Mouse (Mus musculus) heart, postnatal 10 days (tissue): ENCODE data around the gene Acot4. TPM values are rescaled to one million over a fixed set of nuclear protein-coding genes. Genes with fewer than 3 reads are reported as not detected.
A peak's percentile ranks its signal among the peaks of the same experiment; 100 is the strongest.
"Not testable (repeated sequence)": the region's sequence is repeated elsewhere in the genome, so short reads cannot be mapped to it uniquely, and the experiment has no call there.

ENCODE experiments used
- DNase-seq, 2 experiments: peaks; one replicate each; pipeline ENCODE4 v3.0.0; 2021
- intact Hi-C: fragments of 180-260 bp; cut with DNase I; formaldehyde crosslinking; loops from one replicate; pipeline ENCODE4 v1.15.1; 2025
- total RNA-seq, 2 experiments: library from RNA; stranded (reverse); gene quantifications; 2 replicates each; pipeline ENCODE4 v1.2.3; 2021

The Acot4 gene
- total RNA-seq, 2 experiments from 2014 or later = 1.6 to 2.0 TPM

- no peak for DNase-seq
- intact Hi-C loops = no loop called here
Measured at GRCm38 (mm10) chr12:84068986-84069385, 30.8 kb downstream of the Acot4 start, which contains the start of gene Acot5. Gene Acot5, plus strand, starts transcription at chr12:84069325.

- DNase-seq = peak; percentile 41 to 57
- intact Hi-C loops = not testable (repeated sequence)
Measured at GRCm38 (mm10) chr12:84069582-84069981, 31.4 kb downstream of the Acot4 start.

GRCm38 (mm10) chr12:84071696-84072095, 33.5 kb downstream of the Acot4 start:
- no peak for DNase-seq
- intact Hi-C loops = no loop called here

- DNase-seq = no peak
- intact Hi-C loops = no loop called here
Measured at GRCm38 (mm10) chr12:84077371-84077990, 39.3 kb downstream of the Acot4 start.

GRCm38 (mm10) chr12:84083842-84084241, 45.7 kb downstream of the Acot4 start:
- no peak for DNase-seq
- intact Hi-C loops = no loop called here

GRCm38 (mm10) chr12:84084581-84084980, 46.4 kb downstream of the Acot4 start:
- no peak for DNase-seq
- intact Hi-C loops = no loop called here

GRCm38 (mm10) chr12:84094666-84095065, 56.5 kb downstream of the Acot4 start:
- intact Hi-C loops, DNase-seq: not testable (repeated sequence)

Other genes starting within 250 kb of the Acot4 start
- 10 to 100 TPM; 42.7 to 45.1 TPM for gene Numb, start 116.4 kb upstream of the Acot4 start, total RNA-seq
- gene Riox1, start 87.8 kb upstream of the Acot4 start, total RNA-seq = 1 to 10 TPM; 7.2 to 7.7 TPM
- under 1 TPM in 1 of 2 experiments, not detected in 1; 0.17 TPM for gene Heatr4, start 53.5 kb upstream of the Acot4 start, total RNA-seq
- gene Acot2, start 50.5 kb upstream of the Acot4 start, total RNA-seq = 100 to 1,000 TPM; 201 to 233 TPM
- gene Acot1, start 28.9 kb upstream of the Acot4 start, total RNA-seq = 100 to 1,000 TPM; 127 to 159 TPM
- not detected for gene Gm49366, start 556 bp downstream of the Acot4 start, total RNA-seq
- gene Acot3, start 13.8 kb downstream of the Acot4 start, total RNA-seq = 1 to 10 TPM; 2.6 to 3.7 TPM
- gene Acot5, start 30.9 kb downstream of the Acot4 start, total RNA-seq = not detected
- 1 to 10 TPM; 3.3 to 3.8 TPM for gene Acot6, start 62.3 kb downstream of the Acot4 start, total RNA-seq
- gene Dnal1, start 76.0 kb downstream of the Acot4 start, total RNA-seq = 10 to 100 TPM; 10.3 to 10.6 TPM
- under 1 TPM; 0.35 to 0.43 TPM for gene Pnma1, start 110.1 kb downstream of the Acot4 start, total RNA-seq
- 10 to 100 TPM; 19.5 to 20.3 TPM for gene Elmsan1, start 180.5 kb downstream of the Acot4 start, total RNA-seq
- 100 to 1,000 TPM; 155 to 176 TPM for gene Ptgr2, start 246.9 kb downstream of the Acot4 start, total RNA-seq